Mouse (Mus musculus) cerebral cortex, adult 2 months (tissue): ENCODE data around the gene Dus3l.

Experiments
- WGBS: fragments of 180-500 bp; shearing (Covaris S2); methylation state at CpG from one replicate; pipeline ENCODE4 v1.1.7; 2018; 5-methylcytosine and 5-hydroxymethylcytosine counted together

Gene Dus3l

DNA sequence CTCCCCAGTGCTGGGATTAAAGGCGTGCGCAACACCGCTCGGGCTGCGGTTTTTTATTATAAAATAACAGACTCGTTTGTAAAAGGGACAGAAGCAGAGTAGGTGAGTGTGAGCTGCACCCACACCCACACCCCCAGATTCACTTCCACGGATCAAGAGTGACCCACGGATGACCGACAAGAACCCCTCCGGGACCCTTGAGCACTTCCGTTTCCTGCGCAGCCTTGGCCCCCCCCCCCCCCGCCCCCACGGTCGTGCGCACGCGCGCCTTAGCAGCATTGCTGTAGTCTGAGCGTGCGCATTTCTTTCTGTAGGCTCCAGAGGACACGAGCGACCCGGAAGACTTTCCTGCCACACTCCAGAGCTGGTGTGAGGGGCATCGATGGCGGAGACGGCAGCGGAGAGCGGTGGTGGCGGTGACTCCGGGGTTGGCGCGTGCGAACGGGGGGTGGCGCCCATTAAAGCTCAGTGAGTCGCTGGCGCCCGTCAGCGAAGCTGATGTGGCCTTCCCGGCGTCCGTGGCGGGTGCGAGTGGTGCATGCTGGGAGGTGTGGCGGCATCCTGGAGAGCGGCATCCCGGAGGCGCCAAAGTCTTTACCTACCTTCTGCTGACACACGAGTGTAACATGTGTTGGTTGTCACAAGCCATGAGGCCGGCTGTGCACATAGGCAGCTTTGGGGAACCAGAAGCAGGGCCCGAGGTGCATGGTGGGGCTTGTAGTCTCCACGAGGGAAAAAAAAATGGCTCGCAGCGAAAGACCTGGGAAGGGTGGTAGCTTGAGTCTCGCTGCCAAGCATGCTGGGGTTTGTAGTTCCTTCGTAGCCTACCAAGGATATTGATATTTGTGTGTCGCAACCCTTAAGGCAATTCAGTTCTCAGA is at the start of gene Dus3l:
Dus3l (plus strand) TSS at position 284 of the 881 bp plus-strand sequence.
- under 1% methylated on average over 58 of the region's 58 CpGs for whole genome bisulfite sequencing

DNA sequence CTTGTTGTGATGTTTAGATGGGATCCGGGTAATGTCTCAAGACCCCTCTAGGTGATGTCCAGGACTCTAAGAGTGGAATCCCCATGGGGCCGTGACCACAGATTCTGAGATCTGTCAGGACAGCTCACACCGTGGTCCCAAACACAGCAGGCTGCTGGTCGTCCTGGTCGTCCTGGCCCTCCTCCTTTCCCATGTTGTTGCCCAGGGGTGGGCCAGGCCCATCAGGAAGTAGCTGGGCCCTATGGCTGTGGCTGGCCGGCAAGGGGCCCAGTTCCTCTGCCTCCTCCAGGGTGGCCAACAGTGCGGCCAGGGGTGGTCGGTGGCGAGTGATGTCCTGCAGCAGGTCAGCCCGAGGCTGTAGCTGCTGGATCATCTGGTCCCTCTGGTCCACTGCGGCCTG is 49.2 kb upstream of the Dus3l start:
- WGBS, result 71% methylated on average over 11 of the region's 11 CpGs

DNA sequence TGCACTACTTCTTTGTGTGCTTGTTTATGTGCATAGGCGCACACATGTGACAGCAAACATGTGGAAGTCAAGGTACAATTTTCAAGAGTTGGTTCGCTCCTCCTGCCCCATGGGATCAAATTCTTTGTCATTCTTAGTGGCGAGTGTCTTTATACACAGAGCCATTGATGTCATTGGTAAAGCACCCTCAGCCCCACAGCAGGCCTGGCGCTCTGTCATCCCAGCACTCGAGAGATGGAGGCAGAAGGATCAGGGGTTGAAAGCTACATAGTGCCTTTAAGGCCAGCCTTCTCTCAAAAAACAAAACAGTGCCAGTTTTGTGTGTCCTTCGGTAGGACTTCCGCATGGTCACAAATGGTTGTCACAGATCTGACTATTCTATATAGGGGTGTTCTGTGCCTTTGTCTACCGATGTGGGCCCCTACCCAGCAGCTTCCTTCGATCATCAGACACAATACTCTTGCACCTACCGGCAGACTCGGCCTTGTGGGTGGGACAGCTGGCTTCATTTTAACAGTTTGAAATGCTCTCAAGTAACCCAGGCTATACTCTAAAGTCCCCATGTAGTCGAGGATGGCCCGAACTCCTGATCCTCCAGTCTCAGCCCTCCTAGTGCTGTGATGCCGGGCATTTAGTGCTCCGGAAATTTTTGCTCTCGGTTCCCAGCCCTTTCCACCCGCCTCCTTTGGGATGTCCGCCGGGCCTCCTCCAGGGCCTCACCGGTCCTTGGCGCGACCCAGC is 48.5 kb upstream of the Dus3l start:
- 18% methylated on average over 22 of the region's 22 CpGs for WGBS

GRCm38 (mm10) chr17:56716655-56717362 is 47.7 kb upstream of the Dus3l start:
- WGBS, result under 1% methylated on average over 55 of the region's 55 CpGs

DNA sequence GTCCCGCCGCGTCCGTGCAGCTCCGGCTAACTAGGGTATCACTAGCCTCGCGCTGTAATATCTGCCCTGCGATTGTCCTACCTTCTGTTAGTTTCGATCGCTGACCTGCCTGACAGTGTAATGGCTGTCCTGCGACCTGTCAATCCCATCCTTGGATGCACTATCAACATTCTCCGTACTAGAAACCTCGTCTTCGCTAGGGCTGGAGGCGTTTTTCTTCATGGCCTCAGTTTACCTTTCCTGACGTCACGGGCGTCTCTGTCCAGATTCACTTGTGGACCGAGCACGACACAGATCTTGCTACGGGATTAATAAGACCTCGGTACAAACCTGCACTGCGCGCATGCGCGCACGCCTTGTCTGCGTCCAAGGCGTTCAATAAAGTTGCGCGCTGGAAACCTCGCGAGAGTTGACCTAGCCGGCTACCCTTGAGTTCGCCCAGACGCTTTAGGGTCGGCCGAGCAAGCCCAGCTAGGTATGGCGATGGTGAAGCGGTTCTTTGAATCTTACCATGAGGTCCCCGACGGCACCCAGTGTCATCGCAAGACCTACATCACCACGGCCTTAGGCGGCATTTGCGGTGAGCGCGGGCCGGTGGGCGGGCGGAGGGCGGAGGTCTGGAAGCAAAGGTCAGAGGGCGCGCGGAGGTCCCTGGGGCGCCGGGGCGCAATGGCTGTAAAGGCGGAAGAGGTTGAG is 47.0 kb upstream of the Dus3l start, which contains the start of the genes Ndufa11 and Vmac:
Ndufa11 (plus strand) TSS at position 405 of the 696 bp plus-strand sequence.
Vmac (minus strand) TSS at position 660 of the 696 bp plus-strand sequence.
- WGBS, result under 1% methylated on average over 59 of the region's 59 CpGs

GRCm38 (mm10) chr17:56722441-56722840 is 42.1 kb upstream of the Dus3l start:
- 88% methylated on average over 5 of the region's 5 CpGs for WGBS

- WGBS, result 79% methylated on average over 11 of the region's 11 CpGs
Measured at GRCm38 (mm10) chr17:56723419-56724161, 41.0 kb upstream of the Dus3l start.

- WGBS, result 48% methylated on average over 7 of the region's 7 CpGs
Measured at GRCm38 (mm10) chr17:56727029-56727649, 37.4 kb upstream of the Dus3l start.

DNA sequence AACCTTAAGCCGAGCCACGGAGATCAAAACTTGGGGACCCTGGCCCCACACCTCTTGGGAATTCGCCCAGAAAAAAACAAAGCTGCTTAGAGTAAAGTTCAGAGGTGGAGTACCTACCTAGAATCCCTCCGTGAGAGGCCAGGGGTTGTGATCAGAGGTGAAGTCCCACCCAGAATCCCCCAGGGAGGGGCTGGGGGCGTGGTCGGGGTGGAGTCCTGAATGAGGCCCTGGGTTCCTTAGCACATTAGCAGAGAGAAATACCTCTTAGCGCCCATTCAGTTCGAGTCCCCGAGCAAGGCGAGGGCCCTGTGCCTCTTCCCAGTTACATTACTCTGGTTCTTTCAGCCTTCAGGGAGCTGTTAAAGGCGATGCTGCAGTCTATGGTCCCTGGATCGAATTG is 36.9 kb upstream of the Dus3l start:
- 34% methylated on average over 12 of the region's 12 CpGs for WGBS

GRCm38 (mm10) chr17:56728117-56728516 is 36.4 kb upstream of the Dus3l start:
- 17% methylated on average over 12 of the region's 12 CpGs for WGBS

GRCm38 (mm10) chr17:56729151-56729550 is 35.4 kb upstream of the Dus3l start:
- WGBS, result 37% methylated on average over 6 of the region's 6 CpGs

- 27% methylated on average over 2 of the region's 2 CpGs for WGBS
Measured at GRCm38 (mm10) chr17:56729656-56730055, 34.9 kb upstream of the Dus3l start.

- 44% methylated on average over 8 of the region's 8 CpGs for WGBS
Measured at GRCm38 (mm10) chr17:56736534-56736933, 28.0 kb upstream of the Dus3l start.

DNA sequence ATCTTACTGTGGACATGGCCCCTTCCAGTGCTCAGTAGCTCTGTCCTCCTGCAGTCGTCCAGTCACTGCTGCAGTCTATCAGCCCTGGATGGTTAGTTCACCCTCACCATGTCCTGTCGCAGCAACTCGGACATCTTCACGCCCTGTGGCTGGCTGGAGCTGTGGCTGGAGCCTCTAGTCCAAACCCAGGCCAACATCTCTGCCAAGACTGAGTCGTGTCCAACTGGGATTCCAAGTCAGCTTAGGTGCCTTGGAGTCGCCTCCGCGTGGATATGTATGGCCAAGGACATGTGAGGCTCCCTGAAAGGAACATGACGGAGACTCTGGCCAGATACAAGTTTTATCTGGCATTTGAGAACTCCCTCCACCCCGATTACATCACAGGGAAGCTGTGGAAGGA is 26.3 kb upstream of the Dus3l start:
- 84% methylated on average over 10 of the region's 10 CpGs for WGBS

DNA sequence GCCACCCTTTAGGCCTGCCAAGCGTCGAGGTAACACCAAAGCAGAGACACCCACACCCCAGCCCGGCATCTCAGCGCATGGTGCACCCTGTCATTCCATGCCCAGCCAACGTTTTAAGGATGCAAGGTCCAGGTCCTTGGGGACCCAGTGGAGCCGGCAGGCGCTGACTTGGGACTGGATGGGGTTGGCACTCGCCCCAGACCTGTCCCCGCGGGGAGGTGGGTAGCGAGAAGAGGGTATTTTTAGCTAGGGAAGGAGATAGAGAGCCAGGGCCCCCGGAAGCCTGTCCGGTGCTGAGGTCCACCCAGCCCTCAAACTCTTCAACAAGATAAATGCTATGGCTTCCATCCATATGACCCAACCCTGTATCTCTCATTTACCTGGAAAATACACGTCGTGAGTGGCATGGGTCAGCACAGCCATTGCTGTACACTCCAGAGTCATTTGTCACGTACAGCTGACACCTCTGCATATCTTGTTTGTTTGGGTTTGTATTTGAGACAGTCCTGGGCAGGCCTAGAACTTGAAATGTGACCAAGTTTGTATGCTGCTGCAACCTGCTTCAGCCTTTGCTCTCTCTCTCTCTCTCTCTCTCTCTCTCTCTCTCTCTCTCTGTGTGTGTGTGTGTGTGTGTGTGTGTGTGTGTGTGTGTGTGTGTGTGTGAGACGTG is 24.3 kb upstream of the Dus3l start:
- 84% methylated on average over 17 of the region's 17 CpGs for WGBS

- 86% methylated on average over 17 of the region's 17 CpGs for WGBS
Measured at GRCm38 (mm10) chr17:56740788-56741160, 23.8 kb upstream of the Dus3l start.

DNA sequence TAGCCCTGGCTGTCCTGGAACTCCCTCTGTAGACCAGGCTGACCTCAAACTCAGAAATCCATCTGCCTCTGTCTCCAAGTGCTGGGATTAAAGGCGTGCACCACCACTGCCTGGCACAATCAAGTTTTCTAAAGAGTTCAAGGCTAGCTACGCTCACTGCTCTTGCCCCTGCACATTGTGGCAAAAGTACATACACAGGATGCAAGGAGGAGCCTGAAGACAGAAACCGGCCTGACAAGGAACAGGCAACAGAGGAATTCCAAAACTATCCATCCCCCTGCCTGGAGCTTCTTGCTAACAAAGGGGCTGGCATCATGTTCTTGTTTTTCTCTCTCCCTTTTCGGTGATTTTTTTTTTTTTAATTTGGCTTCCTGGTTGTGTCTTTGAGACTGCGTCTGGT is 20.4 kb upstream of the Dus3l start:
- 59% methylated on average over 5 of the region's 5 CpGs for WGBS

GRCm38 (mm10) chr17:56751404-56752072 is 13.0 kb upstream of the Dus3l start:
- WGBS, result 26% methylated on average over 71 of the region's 71 CpGs

DNA sequence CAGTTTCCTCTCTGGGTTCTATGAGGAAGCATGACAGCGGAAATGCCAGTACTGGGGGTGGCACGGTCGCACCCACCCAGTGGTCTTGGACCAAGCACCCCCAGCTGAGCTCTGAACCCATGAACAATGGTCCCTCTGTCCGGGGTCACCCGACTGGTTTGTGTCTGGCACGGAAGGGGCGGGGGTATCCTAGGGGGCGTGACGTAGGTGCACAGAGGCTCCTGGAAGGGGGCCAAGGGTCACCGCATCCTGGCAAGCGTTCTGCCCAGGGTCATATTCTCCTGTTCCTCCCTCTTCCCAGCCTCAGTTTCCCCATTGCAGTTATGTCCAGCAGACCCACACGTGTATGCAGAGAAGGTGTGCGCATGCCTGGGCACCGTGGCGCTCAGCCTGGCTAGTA is 11.1 kb upstream of the Dus3l start:
- WGBS, result 18% methylated on average over 15 of the region's 15 CpGs
